Mouse (Mus musculus) stomach, embryonic 15.5 days (tissue): ENCODE measurements at regions not wholly inside any gene's neighbourhood (a gene's known extent, or its start where the extent isn't known, plus 50 kb on each side); places are given as distances from the start of the nearest gene placed in this dataset.
A peak's percentile ranks its signal among the peaks of the same experiment; 100 is the strongest.

Source experiments
- ATAC-seq: fragments of 200-750 bp; cut with Nextera tagmentation; 2 replicates; pipeline ENCODE4 v1.8.0; 2017; ENCODE audit warnings: low read depth, moderate number of reproducible peaks, moderate TSS enrichment; ENCODE audit not compliant: insufficient read depth, low FRiP score
- H3K27ac ChIP-seq: fragments of 300-500 bp; sonication (generic); 2 replicates; pipeline ENCODE4 v1.5.1; 2015; ENCODE audit warnings: mild to moderate bottlenecking, inconsistent platforms
- H3K27me3 ChIP-seq: fragments of 300-500 bp; sonication (generic); replicated peaks from 2 replicates; pipeline ENCODE4 v1.6.1; 2015; ENCODE audit warnings: inconsistent platforms
- H3K36me3 ChIP-seq: fragments of 300-500 bp; sonication (generic); 2 replicates; pipeline ENCODE4 v1.6.1; 2015; ENCODE audit warnings: inconsistent platforms
- H3K4me1 ChIP-seq: fragments of 300-500 bp; sonication (generic); 2 replicates; pipeline ENCODE4 v1.6.1; 2015; ENCODE audit warnings: inconsistent platforms
- H3K4me2 ChIP-seq: fragments of 300-500 bp; sonication (generic); 2 replicates; pipeline ENCODE4 v1.6.1; 2015; ENCODE audit warnings: mild to moderate bottlenecking, inconsistent platforms
- H3K4me3 ChIP-seq: fragments of 300-500 bp; sonication (generic); replicated peaks from 2 replicates; pipeline ENCODE4 v1.5.1; 2015; ENCODE audit warnings: inconsistent platforms
- H3K9ac ChIP-seq: fragments of 300-500 bp; sonication (generic); 2 replicates; pipeline ENCODE4 v1.6.1; 2015; ENCODE audit warnings: inconsistent platforms
- H3K9me3 ChIP-seq: fragments of 300-500 bp; sonication (generic); 2 replicates; pipeline ENCODE4 v1.6.1; 2016; ENCODE audit warnings: inconsistent platforms
- WGBS: fragments of 180-500 bp; shearing (Covaris S2); methylation state at CpG from one replicate; pipeline ENCODE4 v1.1.7; 2015; 5-methylcytosine and 5-hydroxymethylcytosine counted together

DNA sequence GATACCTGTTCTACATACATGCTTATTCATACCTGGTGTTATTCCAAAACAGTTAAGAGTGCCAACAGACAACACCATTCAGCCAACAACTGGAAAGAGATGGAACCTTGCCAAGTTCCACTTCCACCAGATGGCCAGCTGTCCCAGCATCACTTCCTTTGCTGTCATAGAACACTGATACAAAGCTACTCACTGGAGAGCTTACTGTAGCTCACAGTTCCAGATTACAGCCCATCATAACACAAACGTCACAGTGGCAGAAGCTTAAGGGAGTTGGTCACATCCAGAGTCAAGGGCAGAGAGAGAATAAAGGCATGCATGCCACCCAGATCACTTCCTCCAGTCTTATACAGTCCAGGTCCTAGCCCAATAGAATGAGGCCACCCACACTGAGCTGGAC, 84.0 kb upstream of the Dlx6 start:
- H3K4me3 ChIP-seq = no peak overlapping the region

DNA sequence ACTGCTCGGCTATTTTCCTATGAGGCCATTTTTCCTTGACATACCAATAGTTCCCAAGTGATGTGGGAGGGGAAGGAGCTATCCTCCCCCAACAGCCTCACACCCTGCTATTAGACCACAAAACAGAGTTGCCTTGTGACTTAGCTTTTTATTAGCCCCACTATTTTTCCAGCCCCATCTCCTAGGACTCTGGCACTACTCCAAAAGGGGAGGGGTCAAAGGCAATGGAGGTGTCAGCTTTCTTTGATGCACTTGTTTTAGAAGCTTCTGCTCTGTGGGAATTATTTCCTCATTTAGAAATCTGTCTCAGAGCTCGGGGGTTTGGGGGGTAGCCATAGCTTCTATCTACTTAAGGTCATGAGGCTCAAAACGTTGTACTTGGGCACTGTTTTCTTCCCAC, 81.6 kb upstream of the Dlx6 start:
- Histone ChIP-seq H3K9me3 (no peaks in the 10 kb centered on the region), H3K4me1 (no peaks in the 10 kb centered on the region), H3K4me3 (no peak overlapping the region), H3K27ac (no peak overlapping the region), H3K9ac (no peak overlapping the region), H3K27me3 (no peaks in the 10 kb centered on the region), H3K4me2 (no peak overlapping the region), H3K36me3 (no peaks in the 10 kb centered on the region)
- WGBS = 44% methylated on average over 3 of the region's 3 CpGs
- ATAC-seq = no peak

More for the DNA sequence above, 84.0 kb upstream of the Dlx6 start:
- 56% methylated on average over 1 of the region's 1 CpGs for WGBS
- Histone ChIP-seq H3K4me2 (no peak overlapping the region), H3K9me3 (no peaks in the 10 kb centered on the region), H3K27me3 (no peaks in the 10 kb centered on the region), H3K27ac (no peak overlapping the region), H3K9ac (no peak overlapping the region), H3K36me3 (no peaks in the 10 kb centered on the region), H3K4me1 (no peaks in the 10 kb centered on the region)
- ATAC-seq = peak; percentile 39; the same call in 1 of the 2 replicates

DNA sequence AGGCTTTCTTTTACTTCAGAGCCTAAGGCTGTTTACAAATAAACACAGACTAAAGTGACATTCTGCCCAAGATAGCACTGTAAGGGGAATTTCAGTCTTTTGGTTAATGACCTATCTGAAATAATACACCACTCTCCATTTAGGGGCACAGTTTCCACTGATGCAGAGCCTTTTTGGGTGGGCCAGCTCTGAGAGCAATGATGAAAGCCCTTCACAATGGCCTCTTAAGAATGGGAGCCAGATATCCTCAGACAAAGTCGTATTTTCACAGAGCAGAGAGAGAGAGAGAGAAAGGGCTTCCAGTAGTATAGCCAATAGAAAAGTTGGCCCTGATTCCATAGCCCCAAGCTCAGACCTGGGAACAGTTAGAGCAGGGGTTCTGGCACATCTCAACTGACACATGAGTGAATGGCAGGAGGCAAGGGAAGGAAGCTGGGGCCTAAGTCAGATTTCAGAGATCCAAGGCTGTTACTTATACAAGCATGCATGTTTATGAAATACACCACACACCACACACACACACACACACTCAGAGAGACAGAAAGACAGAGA, 77.1 kb upstream of the Dlx6 start:
- Histone ChIP-seq H3K27me3 (no peaks in the 10 kb centered on the region), H3K4me2 (no peak overlapping the region), H3K27ac (no peak overlapping the region), H3K4me1 (no peaks in the 10 kb centered on the region), H3K9me3 (no peaks in the 10 kb centered on the region), H3K36me3 (no peaks in the 10 kb centered on the region), H3K4me3 (no peak overlapping the region), H3K9ac (no peak overlapping the region)
- WGBS = 19% methylated on average over 1 of the region's 1 CpGs
- ATAC-seq = no peak; the same call in 1 of the 2 replicates

DNA sequence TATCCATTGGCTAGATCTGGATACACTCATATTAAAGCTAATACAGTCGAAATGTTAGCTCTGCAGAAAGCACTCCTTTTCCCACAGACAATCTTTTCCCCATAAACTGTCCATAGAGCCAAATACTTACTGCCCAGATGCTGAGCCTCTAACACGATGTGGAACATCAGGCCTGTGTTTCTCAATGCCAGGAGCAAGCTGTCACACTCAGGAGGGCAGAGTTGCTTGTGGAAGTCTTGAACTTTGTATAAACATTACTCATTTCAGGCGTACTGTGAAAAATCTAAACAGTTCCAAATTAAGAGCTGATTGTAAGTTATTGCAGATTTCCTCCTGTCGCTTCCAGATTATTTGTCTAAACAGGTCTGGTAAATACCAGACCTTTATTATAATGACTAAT, 75.6 kb upstream of the Dlx6 start:
- H3K4me2 ChIP-seq = no peak overlapping the region
- H3K9ac ChIP-seq = no peak overlapping the region
- no peaks in the 10 kb centered on the region for H3K9me3 ChIP-seq
- H3K27ac ChIP-seq = no peak overlapping the region
- WGBS = 28% methylated on average over 4 of the region's 4 CpGs
- no peak overlapping the region for H3K4me3 ChIP-seq
- H3K4me1 ChIP-seq = no peaks in the 10 kb centered on the region
- H3K27me3 ChIP-seq = no peaks in the 10 kb centered on the region
- H3K36me3 ChIP-seq = no peaks in the 10 kb centered on the region
- ATAC-seq = no peak

DNA sequence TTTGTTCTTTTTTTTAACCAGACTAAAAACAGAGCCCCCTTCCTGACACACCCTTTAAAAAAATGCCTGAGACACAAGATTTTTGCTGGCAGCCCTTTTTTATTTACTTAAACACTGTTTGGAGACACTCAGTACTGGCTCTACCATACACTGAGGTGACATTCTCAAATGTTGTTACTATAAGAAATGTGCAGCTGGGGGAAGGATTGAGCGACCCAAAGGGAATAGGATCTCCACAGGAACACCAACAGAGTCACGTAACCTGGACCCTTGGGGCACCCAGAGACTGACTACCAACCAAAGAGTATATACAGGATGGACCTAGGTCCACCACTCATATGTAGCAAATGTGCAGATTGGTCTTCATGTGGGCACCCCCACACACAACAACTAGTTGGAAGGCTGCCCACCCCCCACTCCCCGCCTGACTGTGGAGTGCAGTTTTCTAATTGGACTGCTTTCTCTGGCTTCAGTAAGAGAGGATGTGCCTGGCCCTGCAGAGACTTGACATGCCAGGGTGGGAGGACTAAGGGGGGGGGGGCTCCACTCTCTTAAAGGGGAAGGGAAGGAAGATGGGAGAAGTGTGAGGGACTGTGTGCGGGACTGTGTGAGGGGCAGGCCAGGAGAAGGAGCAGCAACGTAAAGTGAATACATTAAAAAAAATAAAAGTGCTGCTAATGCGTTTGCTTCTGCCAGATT, 68.7 kb upstream of the Dlx6 start:
- ATAC-seq = no peak
- no peak overlapping the region for H3K9ac ChIP-seq
- H3K9me3 ChIP-seq = no peaks in the 10 kb centered on the region
- no peak overlapping the region for H3K4me2 ChIP-seq
- 43% methylated on average over 6 of the region's 6 CpGs for WGBS
- H3K27me3 ChIP-seq = no peaks in the 10 kb centered on the region
- no peak overlapping the region for H3K4me3 ChIP-seq
- H3K27ac ChIP-seq = no peak overlapping the region
- no peaks in the 10 kb centered on the region for H3K4me1 ChIP-seq
- H3K36me3 ChIP-seq = no peaks in the 10 kb centered on the region

DNA sequence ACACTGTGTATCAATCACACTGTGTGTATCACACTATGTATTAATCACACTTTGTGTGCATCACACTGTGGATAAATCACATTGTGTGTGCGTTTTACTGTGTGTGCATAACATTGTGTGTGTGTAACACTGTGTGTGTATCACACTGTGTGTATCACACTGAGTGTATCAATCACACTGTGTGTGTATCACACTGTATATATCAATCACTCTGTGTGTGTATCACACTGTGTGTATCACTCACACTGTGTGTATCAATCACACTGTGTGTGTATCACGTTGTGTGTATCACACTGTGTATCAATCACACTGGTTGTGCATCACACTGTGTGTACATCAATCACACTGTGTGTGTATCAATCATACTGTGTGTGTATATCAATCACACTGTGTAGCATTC, 62.8 kb upstream of the Dlx6 start:
- no peak for ATAC-seq
- 85% methylated on average over 2 of the region's 2 CpGs for WGBS
- no peak overlapping the region for H3K4me3 ChIP-seq

DNA sequence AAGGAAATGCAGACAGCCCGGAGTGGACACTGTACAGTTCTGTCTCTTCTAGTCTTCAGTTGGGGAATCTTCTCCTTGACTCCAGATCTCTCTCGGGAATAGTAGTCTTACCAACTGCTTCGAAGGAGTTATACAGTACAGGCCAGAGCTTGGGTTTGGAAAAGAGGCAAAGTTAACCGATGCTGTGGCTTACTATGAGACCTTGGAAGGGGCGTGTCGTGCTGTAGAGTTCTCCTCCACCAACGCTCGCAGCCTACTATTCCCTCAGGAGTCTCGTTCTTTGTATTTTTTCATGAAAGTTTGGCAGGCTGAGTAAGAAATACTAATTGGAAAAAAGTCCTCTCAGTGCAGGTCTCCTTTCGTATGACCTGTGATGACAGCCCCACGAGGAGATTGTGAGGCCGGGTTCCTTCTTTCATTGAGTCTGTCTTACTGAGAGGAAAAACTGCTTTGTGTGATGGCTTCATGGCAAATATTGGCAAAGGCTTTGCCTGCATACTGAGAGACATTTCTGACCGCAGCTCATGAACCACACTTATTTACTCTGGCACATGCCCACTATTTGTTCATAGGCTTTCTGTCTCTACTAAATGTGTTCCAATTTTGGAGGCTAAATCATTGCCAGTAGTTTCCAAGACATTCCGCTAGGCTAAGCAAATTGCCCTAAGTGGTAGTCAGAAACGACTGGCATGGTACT, 61.4 kb upstream of the Dlx6 start:
- ATAC-seq = no peak
- H3K36me3 ChIP-seq = no peaks in the 10 kb centered on the region
- no peaks in the 10 kb centered on the region for H3K4me1 ChIP-seq
- no peak overlapping the region for H3K9ac ChIP-seq
- no peaks in the 10 kb centered on the region for H3K9me3 ChIP-seq
- no peak overlapping the region for H3K4me3 ChIP-seq
- WGBS = 76% methylated on average over 15 of the region's 15 CpGs
- H3K4me2 ChIP-seq = no peak overlapping the region
- no peak overlapping the region for H3K27ac ChIP-seq
- H3K27me3 ChIP-seq = no peaks in the 10 kb centered on the region

More for the DNA sequence above, 62.8 kb upstream of the Dlx6 start:
- no peak overlapping the region for H3K27ac ChIP-seq
- H3K9ac ChIP-seq = no peak overlapping the region
- H3K27me3 ChIP-seq = no peaks in the 10 kb centered on the region
- H3K4me1 ChIP-seq = no peaks in the 10 kb centered on the region
- H3K36me3 ChIP-seq = no peaks in the 10 kb centered on the region
- H3K4me2 ChIP-seq = no peak overlapping the region
- H3K9me3 ChIP-seq = no peaks in the 10 kb centered on the region
